Mouse (Mus musculus) lung, postnatal 25 days (tissue): Measurements from ENCODE around the gene Kcnj5.
A peak's percentile ranks its signal among the peaks of the same experiment; 100 is the strongest.

ENCODE experiments used
- DNase-seq: peaks from one replicate; pipeline ENCODE4 v3.0.0; 2022; ENCODE audit warnings: low spot score

The Kcnj5 gene

GRCm38 (mm10) chr9:32320167-32320566, 24.0 kb downstream of the Kcnj5 start:
- DNase-seq: peak; percentile 46

- no peak for DNase-seq
Observed at GRCm38 (mm10) chr9:32315999-32316398, 28.2 kb downstream of the Kcnj5 start.

GRCm38 (mm10) chr9:32314071-32314470, 30.1 kb downstream of the Kcnj5 start:
- peak; percentile 35 for DNase-seq

GRCm38 (mm10) chr9:32312208-32312607, 31.9 kb downstream of the Kcnj5 start:
- no peak for DNase-seq

- no peak for DNase-seq
Observed at GRCm38 (mm10) chr9:32311786-32312185, 32.4 kb downstream of the Kcnj5 start.

GRCm38 (mm10) chr9:32302501-32303150, 41.5 kb downstream of the Kcnj5 start:
- DNase-seq: no peak

GRCm38 (mm10) chr9:32295061-32295800, 48.9 kb downstream of the Kcnj5 start:
- DNase-seq: no peak

GRCm38 (mm10) chr9:32292686-32293085, 51.5 kb downstream of the Kcnj5 start:
- DNase-seq: peak; percentile 8

- no peak for DNase-seq
Observed at GRCm38 (mm10) chr9:32291618-32292017, 52.5 kb downstream of the Kcnj5 start.

- no peak for DNase-seq
Observed at GRCm38 (mm10) chr9:32283591-32283990, 60.6 kb downstream of the Kcnj5 start.

- no peak for DNase-seq
Observed at GRCm38 (mm10) chr9:32280456-32280855, 63.7 kb downstream of the Kcnj5 start.

GRCm38 (mm10) chr9:32279789-32280188, 64.4 kb downstream of the Kcnj5 start:
- no peak for DNase-seq

- DNase-seq: no peak
Observed at GRCm38 (mm10) chr9:32278052-32278451, 66.1 kb downstream of the Kcnj5 start.

- DNase-seq: peak; percentile 79
Observed at GRCm38 (mm10) chr9:32271896-32272444, 72.2 kb downstream of the Kcnj5 start.
